Mouse (Mus musculus): Measurements from ENCODE around the gene Efna1. TPM values are rescaled to one million over a fixed set of nuclear protein-coding genes. Genes with fewer than 3 reads are reported as not detected.
A peak's percentile ranks its signal among the peaks of the same experiment; 100 is the strongest.

Gene Efna1
- total and polyA plus RNA-seq, 3 experiments = not detected

DNA sequence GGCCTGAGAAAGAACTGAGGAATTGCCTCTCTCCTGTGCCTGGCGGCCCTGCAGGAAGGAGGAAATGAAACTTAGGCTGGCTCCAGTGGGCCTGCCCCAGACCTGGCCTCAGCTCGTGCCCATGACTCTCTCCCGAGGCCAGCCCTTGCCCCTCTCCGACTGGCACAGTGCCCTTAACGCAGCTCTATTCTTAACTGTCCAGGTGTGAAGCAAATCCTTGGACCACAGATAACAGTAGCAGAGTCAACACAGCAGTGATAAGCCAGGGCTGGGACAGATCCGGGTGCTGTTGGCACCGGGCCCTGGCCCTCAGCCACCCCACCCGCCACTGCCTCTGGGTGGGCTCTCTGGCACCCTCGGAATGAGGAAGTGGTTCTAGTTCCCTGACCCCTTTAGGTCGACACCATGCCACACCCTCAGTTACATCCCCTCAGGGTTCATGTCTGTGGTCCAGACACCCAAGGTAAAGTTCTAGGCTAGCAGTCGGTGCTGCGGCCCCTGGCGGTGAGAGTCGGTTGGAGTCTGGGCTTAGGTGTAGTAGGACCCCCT lies 47.3 kb downstream of the Efna1 start:
- no peaks in the 10 kb centered on the region for H3K9me3 ChIP-seq (replicated peaks; ENCODE audit: insufficient read depth, low read length)
- H3K4me3 ChIP-seq (ENCODE audit: control insufficient read depth in 1 of 2, insufficient read depth in 1 of 2, low read depth in 2 of 2, low read length in 2 of 2) = no peak overlapping the region
- H3K9ac ChIP-seq (ENCODE audit: control insufficient read depth, low read depth, low read length, poor library complexity, severe bottlenecking) = no peak overlapping the region
- H3K4me1 ChIP-seq (ENCODE audit: control insufficient read depth in 1 of 2, insufficient read depth in 2 of 2, low read length in 2 of 2) = peaks cover 5 to 18% of the 10 kb centered on the region in 2 experiments
- peaks cover 0 to 13% of the 10 kb centered on the region in 2 experiments; a peak in 2 of 4 replicates for H3K36me3 ChIP-seq (ENCODE audit: control insufficient read depth in 1 of 2, insufficient read depth in 2 of 2, low read length in 2 of 2)
- no peaks in the 10 kb centered on the region for H3K79me2 ChIP-seq (ENCODE audit: control insufficient read depth, insufficient read depth, low read length, poor library complexity)
- no peak overlapping the region for H3K27ac ChIP-seq (ENCODE audit: control insufficient read depth, low read depth, low read length)
- H3K27me3 ChIP-seq (ENCODE audit: control insufficient read depth in 1 of 2, insufficient read depth in 2 of 2, low read length in 2 of 2) = no peaks in the 10 kb centered on the region
- DNase-seq (ENCODE audit: low read depth, low spot score) = peak; percentile 76
- peak; percentile 48; the same call in 1 of the 2 replicates for TF ChIP-seq ELF1 (IDR thresholded peaks at IDR 0.05; ENCODE audit: low read depth, low read length)
- peak; percentile 70; the same call in 1 of the 2 replicates for TF ChIP-seq MAFK (IDR thresholded peaks at IDR 0.05; ENCODE audit: borderline replicate concordance, low read depth, low read length)
- no peak for TF ChIP-seq ZKSCAN1 (IDR thresholded peaks at IDR 0.05; ENCODE audit: low read depth, low read length)
- no peak for TF ChIP-seq ZMIZ1 (IDR thresholded peaks at IDR 0.05; ENCODE audit: low read depth, low read length)
- TF ChIP-seq TCF12 (IDR thresholded peaks at IDR 0.05; ENCODE audit: low read depth, low read length) = peak; percentile 96
- TF ChIP-seq MXI1 (IDR thresholded peaks at IDR 0.05; ENCODE audit: low read depth, low read length) = no peak
- no peak for TF ChIP-seq NELFE (IDR thresholded peaks at IDR 0.05; ENCODE audit: low read depth, low read length)
- no peak for TF ChIP-seq ZC3H11A (IDR thresholded peaks at IDR 0.05; ENCODE audit: low read depth, low read length)
- no peak for TF ChIP-seq UBTF (IDR thresholded peaks at IDR 0.05; ENCODE audit: borderline replicate concordance, insufficient read depth, low read depth, low read length)
- TF ChIP-seq MEF2A (IDR thresholded peaks at IDR 0.05; ENCODE audit: extremely low read depth, insufficient replicate concordance, low read depth, low read length, poor library complexity, severe bottlenecking) = peak; percentile 83; the same call in 1 of the 2 replicates
- TF ChIP-seq MAZ (IDR thresholded peaks at IDR 0.05; ENCODE audit: low read depth, low read length) = no peak; the same call in 1 of the 2 replicates
- no peak for TF ChIP-seq CHD2 (IDR thresholded peaks at IDR 0.05; ENCODE audit: low read length)
- TF ChIP-seq POLR2A (IDR thresholded peaks at IDR 0.05; ENCODE audit: control insufficient read depth in 1 of 2, insufficient read depth in 1 of 2, low read depth in 1 of 2, low read length in 2 of 2, poor library complexity in 1 of 2) = no peak
- TF ChIP-seq GATA1 (IDR thresholded peaks at IDR 0.05; ENCODE audit: low read depth, low read length) = peak; percentile 91
- TF ChIP-seq NRF1 (IDR thresholded peaks at IDR 0.05; ENCODE audit: insufficient read depth, low read depth, low read length, poor library complexity, severe bottlenecking) = no peak
- peak; percentile 63 for TF ChIP-seq TAL1 (IDR thresholded peaks at IDR 0.05; ENCODE audit: low read length)
- TF ChIP-seq E2F4 (IDR thresholded peaks at IDR 0.05; ENCODE audit: borderline replicate concordance, low read depth, low read length) = no peak
- peak; percentile 92 for TF ChIP-seq EP300 (IDR thresholded peaks at IDR 0.05; ENCODE audit: low read depth in 1 of 2, low read length in 2 of 2)
- TF ChIP-seq TBP (IDR thresholded peaks at IDR 0.05; ENCODE audit: low read depth, low read length) = no peak
- no peak for TF ChIP-seq USF1 (IDR thresholded peaks at IDR 0.05; ENCODE audit: low read depth, low read length)
- TF ChIP-seq POLR2AphosphoS2 (IDR thresholded peaks at IDR 0.05; ENCODE audit: low read length) = peak; percentile 74
- TF ChIP-seq ETS1 (IDR thresholded peaks at IDR 0.05; ENCODE audit: low read depth, low read length) = peak; percentile 94
- no peak for TF ChIP-seq JUND (IDR thresholded peaks at IDR 0.05; ENCODE audit: low read depth, low read length)
- TF ChIP-seq USF2 (IDR thresholded peaks at IDR 0.05; ENCODE audit: borderline replicate concordance in 1 of 2, insufficient read depth in 1 of 2, low read depth in 1 of 2, low read length in 2 of 2) = no peak
- peak; percentile 45 to 63 (median 45); a peak in 5 of 6 replicates for TF ChIP-seq CTCF (IDR thresholded peaks at IDR 0.05 in 2 of 3, conservative IDR thresholded peaks at IDR 0.05 in 1 of 3; ENCODE audit: control insufficient read depth in 1 of 3, insufficient read depth in 1 of 3, low read depth in 2 of 3, low read length in 3 of 3, poor library complexity in 1 of 3, severe bottlenecking in 1 of 3)
- no peak for TF ChIP-seq POLR2AphosphoS5 (IDR thresholded peaks at IDR 0.05; ENCODE audit: borderline replicate concordance, low read depth, low read length)
- no peak for TF ChIP-seq CHD1 (IDR thresholded peaks at IDR 0.05; ENCODE audit: low read depth, low read length)
- TF ChIP-seq MAX (IDR thresholded peaks at IDR 0.05; ENCODE audit: low read length) = no peak
- TF ChIP-seq RCOR1 (IDR thresholded peaks at IDR 0.05; ENCODE audit: low read depth, low read length) = peak; percentile 97
- no peak for TF ChIP-seq ZNF384 (IDR thresholded peaks at IDR 0.05; ENCODE audit: low read depth, low read length)
- no peak for TF ChIP-seq GABPA (IDR thresholded peaks at IDR 0.05; ENCODE audit: low read depth, low read length)
- TF ChIP-seq HCFC1 (IDR thresholded peaks at IDR 0.05; ENCODE audit: low read depth, low read length) = 0 out of 2 replicates have a peak, but pooled peaks have one; percentile 18
- TF ChIP-seq SMC3 (IDR thresholded peaks at IDR 0.05; ENCODE audit: low read depth, low read length) = no peak; the same call in 1 of the 2 replicates
- TF ChIP-seq MYB (IDR thresholded peaks at IDR 0.05; ENCODE audit: low read depth, low read length) = peak; percentile 58
- no peak for TF ChIP-seq RAD21 (IDR thresholded peaks at IDR 0.05; ENCODE audit: low read depth, low read length)
- TF ChIP-seq KAT2A (conservative IDR thresholded peaks at IDR 0.05; ENCODE audit: low read depth, low read length) = no peak
- TF ChIP-seq MYC (IDR thresholded peaks at IDR 0.05; ENCODE audit: low read depth, low read length) = no peak

Data from MEL (cell line).